Mouse (Mus musculus) liver, adult 2 months (tissue): ENCODE results near the gene Serpina3m.
"Not testable (repeated sequence)": the region's sequence is repeated elsewhere in the genome, so short reads cannot be mapped to it uniquely, and the experiment has no call there.

ENCODE experiments used
- CTCF ChIP-seq: fragments of 200-500 bp; IDR thresholded peaks from 2 replicates; pipeline ENCODE4 v1.5.1; 2011; ENCODE audit warnings: low read depth, low read length, control low read depth
- POLR2A ChIP-seq: fragments of 200-500 bp; IDR thresholded peaks from 2 replicates; pipeline ENCODE4 v1.6.1; 2011; ENCODE audit warnings: low read length, control low read depth; ENCODE audit not compliant: insufficient read depth; ENCODE audit errors: extremely low read depth

DNA sequence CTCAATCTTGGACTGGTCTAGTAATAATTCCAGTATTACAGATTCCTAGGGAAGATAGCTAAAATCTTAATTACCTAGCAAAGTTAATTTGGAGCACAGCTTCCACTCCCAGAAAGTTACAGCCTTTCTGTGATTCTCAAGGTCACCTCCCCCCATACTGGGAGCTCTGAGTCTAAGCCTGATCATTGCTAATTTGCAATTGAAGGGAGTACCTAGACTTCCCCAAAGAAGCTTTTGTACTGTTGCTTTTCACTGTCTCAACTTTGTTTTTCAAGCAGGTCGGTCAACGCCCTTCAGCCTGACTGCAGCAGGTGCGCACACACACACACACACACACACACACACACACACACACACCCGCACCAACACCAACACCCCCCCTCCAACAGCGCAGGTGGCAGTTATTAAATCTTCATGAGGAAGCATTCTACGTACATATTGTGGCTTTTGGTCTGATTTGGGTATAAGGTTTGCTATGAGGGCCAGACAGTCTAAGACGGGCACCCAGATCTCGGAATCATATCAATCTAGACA, 42.9 kb downstream of the Serpina3m start:
- not testable (repeated sequence) for TF ChIP-seq CTCF, POLR2A
